Mouse (Mus musculus) megakaryocyte, embryonic 14.5 days (primary cell): ENCODE data around the gene Arhgap24.

Experiments
- FLI1 ChIP-seq: IDR thresholded peaks from 2 replicates; pipeline ENCODE4 v1.6.1; 2012; ENCODE audit warnings: low read length, inconsistent platforms, mixed read lengths
- GATA1 ChIP-seq: IDR thresholded peaks from 3 replicates; pipeline ENCODE4 v1.6.1; 2012; ENCODE audit warnings: mixed read lengths, low read length, inconsistent platforms, borderline replicate concordance

GRCm38 (mm10) chr5:102548382-102548781 is 67.2 kb downstream of the Arhgap24 start:
- TF ChIP-seq GATA1 (no peak), FLI1 (no peak)
